Mouse (Mus musculus) cortical plate, adult 2 months (tissue): ENCODE measurements around the gene D230025D16Rik. TPM values are rescaled to one million over a fixed set of nuclear protein-coding genes. Genes with fewer than 3 reads are reported as not detected.
"Not testable (repeated sequence)": the region's sequence is repeated elsewhere in the genome, so short reads cannot be mapped to it uniquely, and the experiment has no call there.

ENCODE experiments used
- H3K27ac ChIP-seq: fragments of 200-500 bp; 2 replicates; pipeline ENCODE4 v1.5.1; 2012; ENCODE audit warnings: low read length, control low read depth, inconsistent platforms; ENCODE audit not compliant: insufficient read depth
- H3K4me1 ChIP-seq: fragments of 200-500 bp; 2 replicates; pipeline ENCODE4 v1.6.1; 2011; ENCODE audit warnings: low read length; ENCODE audit not compliant: control insufficient read depth, insufficient read depth
- H3K4me3 ChIP-seq: fragments of 200-500 bp; 2 replicates; pipeline ENCODE4 v1.5.1; 2011; ENCODE audit warnings: mild to moderate bottlenecking, low read length, control low read depth; ENCODE audit not compliant: insufficient read depth
- CTCF ChIP-seq: fragments of 200-500 bp; IDR thresholded peaks from 2 replicates; pipeline ENCODE4 v1.5.1; 2011; ENCODE audit warnings: mild to moderate bottlenecking, control low read depth, low read length; ENCODE audit not compliant: insufficient read depth; ENCODE audit errors: extremely low read depth
- POLR2A ChIP-seq: fragments of 200-500 bp; IDR thresholded peaks from 2 replicates; pipeline ENCODE4 v1.6.1; 2011; ENCODE audit warnings: mild to moderate bottlenecking, low read length, control low read depth; ENCODE audit not compliant: insufficient read depth; ENCODE audit errors: extremely low read depth
- polyA plus RNA-seq: library from polyadenylated mRNA; depleted of rRNA; stranded (reverse); fragments of >200 nt; gene quantifications from 2 replicates; pipeline ENCODE4 v1.2.3, GENCODE M21; 2012; rRNA removed

Gene D230025D16Rik
- polyA plus RNA-seq, result 39.4 and 39.5 TPM in 2 replicates

DNA sequence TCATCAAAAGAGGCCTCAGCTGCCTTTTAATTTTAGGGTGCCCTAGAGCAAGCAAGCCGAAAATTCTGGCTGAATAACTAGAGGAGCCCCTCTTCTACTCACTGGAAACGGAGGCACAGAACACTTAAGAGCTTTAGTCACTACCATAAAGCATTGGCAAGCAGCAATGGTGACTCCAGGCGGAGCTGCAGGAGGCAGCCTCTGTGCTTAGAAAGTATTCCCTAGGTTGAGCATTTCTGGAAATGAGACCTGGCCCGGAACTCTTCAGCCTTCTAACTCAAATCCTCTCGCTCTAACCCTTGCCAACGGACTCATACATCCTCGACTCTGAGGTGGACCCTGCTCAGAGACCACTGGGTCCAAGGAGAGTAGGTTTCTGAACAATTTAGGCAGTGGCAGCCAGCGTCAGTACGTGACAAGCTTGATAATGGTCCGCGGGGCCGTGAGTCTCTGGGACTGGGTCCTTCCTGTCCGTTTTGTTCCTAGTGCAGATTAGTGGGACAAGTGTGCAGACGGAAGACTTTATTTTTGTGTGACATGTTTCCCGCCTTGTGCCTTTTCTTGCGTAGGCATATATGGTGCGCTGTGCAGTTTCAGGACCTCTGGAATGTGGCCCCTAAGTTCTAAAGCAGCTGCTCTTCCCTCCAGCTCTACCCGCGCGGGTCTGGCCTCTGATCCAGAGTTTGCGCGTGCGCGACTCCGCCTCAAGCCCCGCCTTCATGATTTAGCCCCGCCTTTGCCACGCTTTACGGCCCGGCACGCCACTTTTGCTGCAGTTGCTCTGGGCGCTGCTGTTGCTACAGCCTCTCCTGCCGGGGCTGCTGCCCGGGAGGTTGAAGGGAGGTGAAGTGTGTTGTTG, at the start of gene D230025D16Rik:
Gene D230025D16Rik (plus strand): TSS at position 733 of the 859 bp plus-strand sequence.
- Histone ChIP-seq H3K4me3 (peak within 1 kb of the TSS; percentile 44), H3K27ac (0 out of 2 replicates have a peak within 1 kb of the TSS, but pooled peaks have one; percentile 7), H3K4me1 (peaks cover 2% of the 10 kb centered on the region; the same call in 1 of the 2 replicates)
- no peak for TF ChIP-seq CTCF
- TF ChIP-seq POLR2A, result peak; percentile 97; the same call in 1 of the 2 replicates

DNA sequence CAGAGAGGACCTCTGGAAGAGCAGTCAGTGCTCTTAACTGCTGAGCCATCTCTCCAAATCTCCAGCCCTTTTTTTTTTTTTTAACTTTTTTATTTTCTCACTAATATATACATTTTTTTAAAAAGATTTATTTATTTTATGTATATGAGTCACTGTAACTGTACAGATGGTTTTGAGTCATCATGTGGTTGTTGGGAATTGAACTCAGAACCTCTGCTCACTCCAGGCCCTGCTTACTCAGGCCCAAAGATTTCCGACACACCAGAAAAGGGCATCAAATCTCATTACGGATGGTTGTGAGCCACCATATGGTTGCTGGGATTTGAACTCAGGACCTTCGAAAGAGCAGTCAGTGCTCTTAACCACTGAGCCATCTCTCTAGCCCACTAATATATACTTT, 49.7 kb upstream of the D230025D16Rik start:
- not testable (repeated sequence) for H3K4me1 ChIP-seq, H3K4me3 ChIP-seq, H3K27ac ChIP-seq

DNA sequence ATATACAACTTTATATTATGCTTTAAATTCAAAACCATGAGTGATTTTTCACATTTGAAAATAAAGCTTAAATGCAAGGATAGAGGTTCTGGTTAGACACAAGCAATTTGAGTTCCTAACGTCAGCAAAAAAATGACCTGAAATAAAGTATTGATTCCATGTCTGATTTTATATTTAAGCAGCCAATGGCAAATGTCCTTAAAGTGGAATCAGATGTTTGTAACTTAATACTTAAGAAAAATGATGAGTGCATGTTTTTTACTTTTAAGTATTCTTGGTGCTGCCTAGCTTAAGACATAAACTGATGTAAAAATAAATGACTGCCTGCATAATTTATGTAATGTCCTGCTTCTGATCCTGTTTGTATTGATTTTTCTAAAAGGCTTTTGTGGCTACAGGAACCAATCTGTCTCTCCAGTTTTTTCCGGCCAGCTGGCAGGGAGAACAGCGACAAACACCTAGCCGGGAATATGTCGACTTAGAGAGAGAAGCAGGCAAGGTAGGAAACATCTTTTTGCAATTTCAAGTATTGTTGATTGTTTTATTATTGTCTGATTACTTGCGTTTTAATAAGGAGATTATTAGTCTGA, 46.6 kb upstream of the D230025D16Rik start:
- no peak overlapping the region for H3K4me3 ChIP-seq
- H3K4me1 ChIP-seq, result no peaks in the 10 kb centered on the region; the same call in 1 of the 2 replicates
- no peak for TF ChIP-seq POLR2A
- TF ChIP-seq CTCF, result no peak
- no peak overlapping the region for H3K27ac ChIP-seq

DNA sequence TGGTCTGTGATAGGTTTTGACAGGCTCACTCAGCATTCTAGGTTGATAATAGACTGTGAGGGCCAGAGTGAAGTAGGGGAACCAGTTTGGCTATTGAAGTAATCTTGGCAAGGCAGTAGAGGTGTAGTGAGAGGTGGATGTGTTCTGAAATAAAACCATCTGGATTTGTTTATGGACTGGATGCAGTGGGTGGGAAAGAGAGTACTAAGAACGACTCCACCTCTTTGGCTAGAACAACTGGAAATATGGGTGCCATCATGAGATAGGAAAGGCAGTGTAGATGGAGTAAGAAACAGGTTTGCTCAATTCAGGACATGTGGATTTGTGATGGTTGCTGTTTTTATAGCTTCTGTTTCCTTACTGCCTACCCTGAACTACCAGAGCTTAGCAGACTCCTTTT, 42.7 kb upstream of the D230025D16Rik start:
- TF ChIP-seq CTCF (no peak), POLR2A (no peak)
- Histone ChIP-seq H3K27ac (no peak overlapping the region), H3K4me1 (no peaks in the 10 kb centered on the region), H3K4me3 (no peak overlapping the region)

DNA sequence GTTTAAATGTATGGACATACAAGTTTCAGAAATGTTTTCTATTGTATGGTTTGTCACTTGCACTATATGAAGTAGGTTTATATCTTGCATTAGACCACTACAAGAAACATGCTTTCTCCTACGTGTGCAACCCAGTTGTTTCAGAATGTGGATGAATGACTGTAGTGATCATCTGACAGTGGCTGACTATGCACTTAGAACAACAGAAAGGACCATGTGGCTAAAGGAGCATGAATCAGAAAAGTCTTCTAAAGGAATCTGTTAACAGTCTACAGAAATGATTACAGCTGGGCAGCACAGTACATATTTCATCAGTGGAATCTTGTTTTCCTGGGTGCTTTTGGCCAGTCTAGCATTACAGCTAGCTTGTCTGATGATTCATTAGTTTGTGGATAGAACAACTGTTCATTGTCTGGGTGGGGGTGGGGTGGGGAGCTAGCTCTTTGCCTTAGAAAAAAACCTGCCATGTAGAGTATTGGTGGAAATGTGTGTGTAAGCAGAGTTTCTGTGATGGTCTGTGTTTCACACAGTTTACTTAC, 38.4 kb upstream of the D230025D16Rik start:
- no peaks in the 10 kb centered on the region for H3K4me1 ChIP-seq
- H3K27ac ChIP-seq, result no peak overlapping the region
- TF ChIP-seq CTCF (no peak), POLR2A (no peak)

DNA sequence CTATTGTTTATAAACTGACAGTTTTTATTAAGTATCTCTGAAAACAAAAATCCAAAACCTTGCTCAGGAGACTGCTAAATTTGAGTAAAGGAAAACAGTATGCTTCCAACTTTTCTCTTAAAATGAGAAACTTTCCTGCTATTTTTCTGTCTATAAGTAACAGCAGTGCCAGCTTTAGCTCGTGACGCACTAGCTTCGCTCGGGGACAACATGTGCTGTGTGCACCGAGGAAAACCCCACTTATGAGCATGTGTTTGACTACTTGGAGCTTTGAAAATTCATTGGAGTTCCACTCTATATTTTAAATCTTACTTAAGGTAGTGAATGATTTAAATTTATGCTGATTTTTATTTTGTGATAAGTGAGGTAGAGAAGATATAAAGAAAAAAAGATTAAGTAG, 32.8 kb upstream of the D230025D16Rik start:
- Histone ChIP-seq H3K4me1 (no peaks in the 10 kb centered on the region), H3K4me3 (no peak overlapping the region), H3K27ac (no peak overlapping the region)
- TF ChIP-seq POLR2A (no peak), CTCF (no peak)

More for the DNA sequence above, 38.4 kb upstream of the D230025D16Rik start:
- H3K4me3 ChIP-seq, result no peak overlapping the region

DNA sequence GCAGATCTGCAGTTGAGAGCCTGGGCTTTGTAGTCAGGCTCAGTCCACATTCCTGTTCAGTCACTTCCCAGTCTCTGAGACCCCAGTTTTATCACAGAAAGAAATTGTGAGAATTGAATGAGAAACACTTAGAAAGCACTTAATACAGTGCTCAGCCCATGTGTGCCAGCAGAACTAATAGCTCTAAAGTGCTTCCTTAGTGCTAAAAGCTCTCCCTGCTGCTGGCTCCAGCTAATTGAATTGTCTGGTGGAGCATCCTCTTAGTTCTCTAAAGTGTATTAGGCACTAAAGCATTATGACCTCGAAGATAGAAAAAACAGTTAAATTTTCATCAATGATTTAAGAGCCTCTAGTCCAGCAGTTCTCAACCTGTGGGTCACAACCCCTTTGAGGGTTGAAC, 19.2 kb upstream of the D230025D16Rik start:
- Histone ChIP-seq H3K27ac (no peak overlapping the region), H3K4me3 (no peak overlapping the region), H3K4me1 (peaks cover 2% of the 10 kb centered on the region; the same call in 1 of the 2 replicates)
- TF ChIP-seq CTCF, result no peak

DNA sequence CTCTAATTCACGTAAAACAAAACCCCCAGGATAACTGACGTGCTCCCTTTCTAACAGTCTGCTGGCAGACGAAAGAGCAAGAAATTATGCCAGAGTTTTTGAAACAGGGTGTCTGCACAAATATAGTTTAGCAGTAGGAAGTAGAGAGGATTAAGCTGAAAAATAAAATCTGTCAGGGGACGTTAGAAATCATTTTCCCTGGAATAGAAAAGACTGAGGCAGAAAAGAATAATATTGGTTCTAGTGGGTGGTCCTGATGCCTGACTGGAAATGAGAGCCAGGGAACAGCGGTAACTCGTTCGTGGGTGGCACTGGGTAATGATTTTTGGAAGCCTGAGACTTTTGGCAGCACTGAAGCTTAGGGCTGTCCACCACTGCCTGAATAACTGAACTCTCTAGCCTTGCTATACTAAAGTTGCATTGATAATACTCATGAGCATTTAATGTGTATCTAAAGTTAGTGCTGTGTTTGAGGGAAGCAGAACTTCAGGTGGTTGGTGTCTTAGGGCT, 18.1 kb upstream of the D230025D16Rik start:
- H3K27ac ChIP-seq, result no peak overlapping the region
- H3K4me3 ChIP-seq, result no peak overlapping the region
- peaks cover 2% of the 10 kb centered on the region; the same call in 1 of the 2 replicates for H3K4me1 ChIP-seq
- no peak for TF ChIP-seq CTCF
- TF ChIP-seq POLR2A, result no peak

DNA sequence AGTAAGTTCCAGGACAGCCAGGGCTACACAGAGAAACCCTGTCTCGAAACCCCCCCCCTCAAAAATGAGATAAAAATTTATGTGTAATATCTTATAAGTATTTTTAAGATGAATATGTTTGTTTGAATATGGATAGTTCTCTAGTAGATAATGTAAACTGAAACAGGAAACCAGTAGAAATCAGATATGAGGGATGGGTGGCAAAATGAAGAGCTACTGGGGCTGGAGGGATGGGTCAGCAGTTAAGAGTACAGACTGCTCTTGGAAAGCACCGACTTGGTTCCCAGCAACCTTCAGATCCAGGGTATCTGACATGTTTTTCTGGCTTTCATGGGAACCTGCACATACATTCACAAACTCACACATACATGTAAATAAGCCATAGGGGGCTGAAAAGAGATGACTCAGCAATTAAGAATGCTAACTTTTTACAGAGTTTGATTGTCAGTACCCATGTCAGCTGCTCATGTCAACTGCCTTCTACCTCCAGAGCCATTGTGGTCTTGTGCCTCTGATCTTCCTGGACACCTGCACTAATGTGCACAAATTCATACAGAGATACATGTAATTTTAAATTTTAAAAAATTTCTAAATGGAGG, 17.2 kb upstream of the D230025D16Rik start:
- no peak for TF ChIP-seq POLR2A
- H3K27ac ChIP-seq, result no peak overlapping the region
- H3K4me1 ChIP-seq, result peaks cover 2% of the 10 kb centered on the region; the same call in 1 of the 2 replicates
- H3K4me3 ChIP-seq, result no peak overlapping the region
